Mouse (Mus musculus): Measurements from ENCODE around the gene Cyp3a25.
"Not testable (repeated sequence)": the region's sequence is repeated elsewhere in the genome, so short reads cannot be mapped to it uniquely, and the experiment has no call there.

Gene Cyp3a25

DNA sequence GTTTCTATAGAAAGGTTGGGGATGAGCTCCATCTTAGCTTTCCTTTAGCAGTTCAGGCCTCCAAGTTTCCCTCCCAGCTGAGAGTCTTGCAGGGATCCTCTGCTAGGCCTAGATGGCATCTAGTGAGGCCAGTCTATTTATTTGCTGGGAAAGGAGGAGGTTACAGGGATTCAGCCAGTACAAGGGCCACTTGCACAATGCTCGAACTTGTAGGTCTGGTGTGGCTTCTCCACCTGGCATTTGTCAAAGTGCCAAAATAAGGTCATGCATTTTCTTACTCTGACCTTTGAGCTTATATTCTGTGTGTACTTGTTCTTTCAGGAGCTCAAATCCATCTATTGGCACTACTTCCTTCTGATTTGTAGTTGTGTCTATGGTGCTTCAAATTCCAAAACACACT, at the start of gene Cyp3a25:
Cyp3a25 (minus strand) TSS at position 110 of the 400 bp plus-strand sequence.
- DNase-seq, result not testable (repeated sequence)

DNA sequence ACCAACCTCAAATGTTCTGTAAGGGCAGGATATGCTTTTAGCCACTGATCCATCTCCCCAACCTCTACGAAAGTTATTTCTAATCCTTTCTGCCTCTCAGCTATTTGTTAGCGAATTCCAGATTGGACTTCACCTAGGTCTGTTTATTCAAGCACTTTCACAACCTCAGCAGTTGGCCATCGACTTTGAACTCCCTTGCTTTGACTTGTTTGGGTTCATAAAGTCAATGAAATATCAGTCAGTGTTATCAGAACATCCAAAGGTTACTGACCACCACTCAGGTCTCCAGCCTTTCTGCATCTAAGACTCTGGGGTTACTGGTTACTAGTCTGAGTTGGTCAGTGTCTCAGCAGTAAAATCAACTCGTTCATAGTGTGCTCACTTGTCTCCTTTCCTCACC, 11.7 kb upstream of the Cyp3a25 start:
- DNase-seq, result no peak

DNA sequence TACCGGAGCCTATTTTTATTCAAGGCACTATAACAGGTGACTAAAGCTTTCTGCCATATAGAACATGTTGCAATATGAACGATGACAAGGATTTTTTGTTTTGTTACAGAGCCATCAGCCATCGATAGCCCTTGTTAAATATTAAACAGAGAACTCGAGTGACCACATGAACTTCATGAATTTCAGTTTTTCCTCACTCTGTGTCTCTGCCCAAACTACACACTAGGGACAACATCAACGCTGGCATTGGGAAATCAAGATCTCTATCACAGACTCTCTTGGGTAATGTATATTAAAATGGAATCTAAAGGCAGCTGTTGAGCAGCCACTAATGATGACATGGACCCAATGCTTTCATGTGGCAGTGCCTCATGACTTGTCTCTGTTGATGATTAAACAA, 8.9 kb upstream of the Cyp3a25 start:
- DNase-seq, result no peak

DNA sequence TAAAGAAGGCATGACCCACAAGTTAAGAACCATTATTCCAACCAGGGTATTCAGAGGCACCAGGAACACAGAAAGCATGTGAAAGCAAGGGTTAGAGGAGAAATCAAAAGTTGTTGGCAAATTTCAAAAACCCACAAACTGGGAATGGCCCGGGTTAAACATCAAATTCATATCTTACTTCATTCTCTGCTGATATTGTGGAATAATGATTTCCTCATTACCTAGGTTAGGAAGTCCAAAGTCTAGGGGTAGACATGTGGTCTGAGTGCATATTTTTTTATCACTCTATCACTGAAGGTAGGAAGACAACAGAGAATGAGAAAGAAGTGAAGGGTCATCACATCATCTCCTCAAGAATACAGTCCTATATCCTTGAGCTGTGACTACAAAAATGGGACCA, 1.8 kb upstream of the Cyp3a25 start:
- no peak for DNase-seq

DNA sequence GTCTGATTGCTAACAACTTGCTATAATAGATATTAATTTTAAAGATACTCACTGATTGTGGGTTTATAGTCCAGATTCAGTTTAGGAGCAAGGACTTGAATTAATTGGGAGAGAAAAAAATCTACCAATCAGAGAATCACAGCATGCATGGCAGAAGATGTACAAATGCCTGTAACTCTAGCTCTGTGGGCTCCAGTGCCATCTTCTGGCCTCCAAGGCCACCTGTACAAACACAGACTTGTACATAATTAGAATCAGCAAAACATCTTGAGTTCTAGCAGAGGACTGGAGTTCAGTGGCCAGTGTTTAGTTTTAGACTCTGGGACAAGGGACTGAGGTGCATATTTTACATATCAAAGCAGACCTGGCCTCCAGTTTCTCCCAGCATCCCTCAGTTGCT, 42.3 kb downstream of the Cyp3a25 start:
- no peak for DNase-seq
